Comparison of ENCODE assay signal across 1 mouse cellular context in the genomic region with DNA sequence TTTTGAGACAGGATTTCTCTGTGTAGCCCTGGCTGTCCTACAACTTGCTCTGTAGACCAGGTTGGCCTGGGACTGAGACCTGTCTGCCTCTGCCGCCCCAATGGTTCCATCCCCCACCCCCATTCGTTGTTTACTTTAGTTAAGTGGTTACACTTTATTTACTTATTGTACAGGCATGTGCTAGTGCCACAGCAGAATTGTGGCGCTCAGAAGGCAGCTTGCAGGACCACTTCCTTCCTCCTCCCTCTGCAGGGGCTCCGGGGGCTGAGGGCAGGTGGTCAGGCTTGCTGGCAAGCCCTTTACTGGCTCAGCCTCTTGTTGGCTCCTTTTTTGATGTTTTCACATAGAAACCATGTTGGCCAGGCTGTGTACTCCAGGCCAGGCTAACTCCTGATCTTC.
TF ChIP-seq lines count a peak whose summit lies in the region.

No protein-coding gene starts in this region.

TF ChIP-seq in ES-E14, 5 proteins besides CTCF, POLR2A, EP300 and RAD21 (continued from another document):
- TF ChIP-seq HCFC1 (IDR thresholded peaks at IDR 0.05; ENCODE audit: borderline replicate concordance, insufficient read depth, low read length) = no peak
- no peak for TF ChIP-seq ZC3H11A (IDR thresholded peaks at IDR 0.05; ENCODE audit: borderline replicate concordance, low read depth, low read length)
